Mouse (Mus musculus): ENCODE measurements around the gene Sfmbt2. TPM values are rescaled to one million over a fixed set of nuclear protein-coding genes. Genes with fewer than 3 reads are reported as not detected.
A peak's percentile ranks its signal among the peaks of the same experiment; 100 is the strongest.

Gene Sfmbt2
- polyA plus RNA-seq, 1 experiment from 2014 or later: 7.7 TPM

- Histone ChIP-seq H3K36me3 (replicated peaks; ENCODE audit: control insufficient read depth, insufficient read depth) (no peaks in the 10 kb centered on the region), H3K27me3 (ENCODE audit: control insufficient read depth, insufficient read depth, low read length) (no peaks in the 10 kb centered on the region), H3K9ac (no peak overlapping the region), H3K9me3 (ENCODE audit: control insufficient read depth, low read length) (no peaks in the 10 kb centered on the region), H3K4me1 (replicated peaks; ENCODE audit: control insufficient read depth, insufficient read depth, low read length) (no peaks in the 10 kb centered on the region), H3K4me3 (replicated peaks; ENCODE audit: low read length) (no peak overlapping the region), H3K4me2 (replicated peaks) (no peak overlapping the region), H3K27ac (no peak overlapping the region)
- DNase-seq (ENCODE audit: low spot score) (no peak), ATAC-seq (ENCODE audit: low FRiP score) (no peak)
- 43% methylated on average over 3 of the region's 3 CpGs for WGBS
These were observed 83.3 kb downstream of the Sfmbt2 start for GRCm38 (mm10) chr2:10453577-10453976.

GRCm38 (mm10) chr2:10458309-10458708 is 88.0 kb downstream of the Sfmbt2 start:
- H3K36me3 ChIP-seq (replicated peaks; ENCODE audit: control insufficient read depth, insufficient read depth): no peaks in the 10 kb centered on the region
- no peak overlapping the region for H3K4me3 ChIP-seq (replicated peaks; ENCODE audit: low read length)
- DNase-seq (ENCODE audit: low spot score): no peak
- ATAC-seq (ENCODE audit: low FRiP score): no peak
- WGBS: 90% methylated on average over 12 of the region's 12 CpGs
- no peaks in the 10 kb centered on the region for H3K9me3 ChIP-seq (ENCODE audit: control insufficient read depth, low read length)
- H3K27me3 ChIP-seq (ENCODE audit: control insufficient read depth, insufficient read depth, low read length): no peaks in the 10 kb centered on the region
- H3K4me1 ChIP-seq (replicated peaks; ENCODE audit: control insufficient read depth, insufficient read depth, low read length): no peaks in the 10 kb centered on the region
- H3K4me2 ChIP-seq (replicated peaks): no peak overlapping the region
- no peak overlapping the region for H3K27ac ChIP-seq
- no peak overlapping the region for H3K9ac ChIP-seq

- H3K4me3 ChIP-seq (replicated peaks; ENCODE audit: low read length): no peak overlapping the region
- no peak overlapping the region for H3K9ac ChIP-seq
- DNase-seq (ENCODE audit: low spot score) (no peak), ATAC-seq (ENCODE audit: low FRiP score) (no peak)
- no peak overlapping the region for H3K4me2 ChIP-seq (replicated peaks)
- WGBS: 86% methylated on average over 2 of the region's 2 CpGs
- no peaks in the 10 kb centered on the region for H3K4me1 ChIP-seq (replicated peaks; ENCODE audit: control insufficient read depth, insufficient read depth, low read length)
- no peaks in the 10 kb centered on the region for H3K9me3 ChIP-seq (ENCODE audit: control insufficient read depth, low read length)
- no peak overlapping the region for H3K27ac ChIP-seq
- H3K27me3 ChIP-seq (ENCODE audit: control insufficient read depth, insufficient read depth, low read length): no peaks in the 10 kb centered on the region
- H3K36me3 ChIP-seq (replicated peaks; ENCODE audit: control insufficient read depth, insufficient read depth): no peaks in the 10 kb centered on the region
These were observed 146.2 kb downstream of the Sfmbt2 start for GRCm38 (mm10) chr2:10516516-10516915.

- ATAC-seq (ENCODE audit: low FRiP score) (no peak), DNase-seq (ENCODE audit: low spot score) (no peak)
- Histone ChIP-seq H3K9ac (no peak overlapping the region), H3K4me1 (replicated peaks; ENCODE audit: control insufficient read depth, insufficient read depth, low read length) (peaks cover 8% of the 10 kb centered on the region; the same call in 1 of the 2 replicates), H3K9me3 (ENCODE audit: control insufficient read depth, low read length) (no peaks in the 10 kb centered on the region), H3K4me3 (replicated peaks; ENCODE audit: low read length) (no peak overlapping the region), H3K36me3 (replicated peaks; ENCODE audit: control insufficient read depth, insufficient read depth) (no peaks in the 10 kb centered on the region), H3K4me2 (replicated peaks) (no peak overlapping the region), H3K27ac (no peak overlapping the region), H3K27me3 (ENCODE audit: control insufficient read depth, insufficient read depth, low read length) (no peaks in the 10 kb centered on the region)
- WGBS: 34% methylated on average over 5 of the region's 5 CpGs
These were observed 151.6 kb downstream of the Sfmbt2 start for GRCm38 (mm10) chr2:10521719-10522415.

GRCm38 (mm10) chr2:10525622-10526021 is 155.3 kb downstream of the Sfmbt2 start:
- Histone ChIP-seq H3K4me1 (replicated peaks; ENCODE audit: control insufficient read depth, insufficient read depth, low read length) (peaks cover 8% of the 10 kb centered on the region; the same call in 1 of the 2 replicates), H3K27ac (no peak overlapping the region), H3K9ac (no peak overlapping the region), H3K36me3 (replicated peaks; ENCODE audit: control insufficient read depth, insufficient read depth) (no peaks in the 10 kb centered on the region), H3K4me3 (replicated peaks; ENCODE audit: low read length) (no peak overlapping the region), H3K4me2 (replicated peaks) (0 out of 2 replicates have a peak overlapping the region, but pooled peaks have one; percentile 0), H3K27me3 (ENCODE audit: control insufficient read depth, insufficient read depth, low read length) (no peaks in the 10 kb centered on the region), H3K9me3 (ENCODE audit: control insufficient read depth, low read length) (no peaks in the 10 kb centered on the region)
- WGBS: 18% methylated on average over 7 of the region's 7 CpGs
- DNase-seq (ENCODE audit: low spot score) (peak; percentile 52), ATAC-seq (ENCODE audit: low FRiP score) (peak; percentile 72; the same call in 1 of the 2 replicates)

GRCm38 (mm10) chr2:10541762-10542161 is 171.5 kb downstream of the Sfmbt2 start:
- Histone ChIP-seq H3K9ac (no peak overlapping the region), H3K4me2 (replicated peaks) (no peak overlapping the region), H3K27me3 (ENCODE audit: control insufficient read depth, insufficient read depth, low read length) (no peaks in the 10 kb centered on the region), H3K36me3 (replicated peaks; ENCODE audit: control insufficient read depth, insufficient read depth) (no peaks in the 10 kb centered on the region), H3K4me1 (replicated peaks; ENCODE audit: control insufficient read depth, insufficient read depth, low read length) (no peaks in the 10 kb centered on the region), H3K9me3 (ENCODE audit: control insufficient read depth, low read length) (no peaks in the 10 kb centered on the region), H3K4me3 (replicated peaks; ENCODE audit: low read length) (no peak overlapping the region), H3K27ac (no peak overlapping the region)
- DNase-seq (ENCODE audit: low spot score) (no peak), ATAC-seq (ENCODE audit: low FRiP score) (no peak)
- WGBS: 82% methylated on average over 4 of the region's 4 CpGs

- no peaks in the 10 kb centered on the region for H3K27me3 ChIP-seq (ENCODE audit: control insufficient read depth, insufficient read depth, low read length)
- no peak overlapping the region for H3K4me3 ChIP-seq (replicated peaks; ENCODE audit: low read length)
- DNase-seq (ENCODE audit: low spot score): no peak
- H3K9ac ChIP-seq: no peak overlapping the region
- H3K4me1 ChIP-seq (replicated peaks; ENCODE audit: control insufficient read depth, insufficient read depth, low read length): no peaks in the 10 kb centered on the region
- H3K36me3 ChIP-seq (replicated peaks; ENCODE audit: control insufficient read depth, insufficient read depth): no peaks in the 10 kb centered on the region
- no peaks in the 10 kb centered on the region for H3K9me3 ChIP-seq (ENCODE audit: control insufficient read depth, low read length)
- H3K27ac ChIP-seq: no peak overlapping the region
- ATAC-seq (ENCODE audit: low FRiP score): no peak
- 80% methylated on average over 7 of the region's 7 CpGs for WGBS
- H3K4me2 ChIP-seq (replicated peaks): no peak overlapping the region
These were observed 172.1 kb downstream of the Sfmbt2 start for GRCm38 (mm10) chr2:10542388-10542787.

GRCm38 (mm10) chr2:10558816-10559215 is 188.5 kb downstream of the Sfmbt2 start:
- ATAC-seq (ENCODE audit: low FRiP score) (no peak), DNase-seq (ENCODE audit: low spot score) (no peak)
- no peak overlapping the region for H3K4me2 ChIP-seq (replicated peaks)

GRCm38 (mm10) chr2:10565491-10565890 is 195.2 kb downstream of the Sfmbt2 start:
- no peaks in the 10 kb centered on the region for H3K27me3 ChIP-seq (ENCODE audit: control insufficient read depth, insufficient read depth, low read length)
- 91% methylated on average over 3 of the region's 3 CpGs for WGBS
- H3K9ac ChIP-seq: no peak overlapping the region
- H3K36me3 ChIP-seq (replicated peaks; ENCODE audit: control insufficient read depth, insufficient read depth): no peaks in the 10 kb centered on the region
- no peak overlapping the region for H3K4me2 ChIP-seq (replicated peaks)
- H3K4me1 ChIP-seq (replicated peaks; ENCODE audit: control insufficient read depth, insufficient read depth, low read length): no peaks in the 10 kb centered on the region
- DNase-seq (ENCODE audit: low spot score) (no peak), ATAC-seq (ENCODE audit: low FRiP score) (no peak)
- no peaks in the 10 kb centered on the region for H3K9me3 ChIP-seq (ENCODE audit: control insufficient read depth, low read length)
- no peak overlapping the region for H3K4me3 ChIP-seq (replicated peaks; ENCODE audit: low read length)
- no peak overlapping the region for H3K27ac ChIP-seq

More at GRCm38 (mm10) chr2:10558816-10559215, 188.5 kb downstream of the Sfmbt2 start:
- Histone ChIP-seq H3K27me3 (ENCODE audit: control insufficient read depth, insufficient read depth, low read length) (no peaks in the 10 kb centered on the region), H3K9ac (no peak overlapping the region), H3K27ac (no peak overlapping the region), H3K4me3 (replicated peaks; ENCODE audit: low read length) (no peak overlapping the region), H3K4me1 (replicated peaks; ENCODE audit: control insufficient read depth, insufficient read depth, low read length) (no peaks in the 10 kb centered on the region), H3K36me3 (replicated peaks; ENCODE audit: control insufficient read depth, insufficient read depth) (no peaks in the 10 kb centered on the region), H3K9me3 (ENCODE audit: control insufficient read depth, low read length) (no peaks in the 10 kb centered on the region)
- 52% methylated on average over 1 of the region's 1 CpGs for WGBS

Data from hindbrain, embryonic 14.5 days (tissue).